ENCODE assay signal across 16 mouse cellular contexts in genomic region chr11:76324207-76324606, GRCm38 (mm10).
DNase-seq lines count a peak whose midpoint lies in the region; ATAC-seq and TF ChIP-seq lines count a peak whose summit lies in the region.
"Had no signal": no experiment of that assay in that cellular context is flagged by ENCODE, and none has a peak within 500 bp of the region (broad histone marks: within the 10 kb centered on the region; RNA-seq: fewer than 3 reads in every experiment).

No protein-coding gene starts in this region.

- TF ChIP-seq CTCF in kidney, postnatal 0 days (IDR thresholded peaks at IDR 0.05; ENCODE audit: low read depth), result no peak
- no peak for TF ChIP-seq CTCF in embryonic fibroblast, embryonic 13.5 days (IDR thresholded peaks at IDR 0.05; ENCODE audit: borderline replicate concordance, insufficient read depth, low read length)

- H3K9me3 ChIP-seq in forebrain, embryonic 12.5 days, result 0 out of 2 replicates have a peak, but pooled peaks cover 3% of the 10 kb centered on the region
- no peaks in the 10 kb centered on the region for H3K9me3 ChIP-seq in forebrain, embryonic 15.5 days
- no peaks in the 10 kb centered on the region for H3K9me3 ChIP-seq in kidney, postnatal 0 days (replicated peaks; ENCODE audit: low read length)
- no peaks in the 10 kb centered on the region for H3K9me3 ChIP-seq in limb, embryonic 15.5 days
- H3K9me3 ChIP-seq: liver, embryonic 13.5 days had no signal

- ATAC-seq in forebrain, embryonic 12.5 days (ENCODE audit: low FRiP score), result no peak
- no peak for ATAC-seq in forebrain, embryonic 15.5 days (replicated peaks)
- ATAC-seq in kidney, postnatal 0 days (replicated peaks; ENCODE audit: low FRiP score, low read depth), result no peak
- no peak for ATAC-seq in limb, embryonic 15.5 days (ENCODE audit: insufficient number of reproducible peaks, low FRiP score, low TSS enrichment, low read depth)
- ATAC-seq: forebrain, embryonic 16.5 days had no signal

- peaks cover 8% of the 10 kb centered on the region for H3K36me3 ChIP-seq in forebrain, embryonic 12.5 days (replicated peaks)
- H3K36me3 ChIP-seq in forebrain, embryonic 15.5 days, result no peaks in the 10 kb centered on the region
- 0 out of 2 replicates have a peak, but pooled peaks cover 3% of the 10 kb centered on the region for H3K36me3 ChIP-seq in kidney, postnatal 0 days (ENCODE audit: insufficient read depth, low read length)
- H3K36me3 ChIP-seq in limb, embryonic 15.5 days, result no peaks in the 10 kb centered on the region
- H3K36me3 ChIP-seq: liver, embryonic 13.5 days had no signal

- peaks cover 52% of the 10 kb centered on the region for H3K4me1 ChIP-seq in forebrain, embryonic 12.5 days
- H3K4me1 ChIP-seq in forebrain, embryonic 15.5 days, result peaks cover 32% of the 10 kb centered on the region
- peaks cover 33% of the 10 kb centered on the region for H3K4me1 ChIP-seq in kidney, postnatal 0 days (replicated peaks; ENCODE audit: insufficient read depth, low read length)
- H3K4me1 ChIP-seq in embryonic fibroblast, embryonic 13.5 days (ENCODE audit: control insufficient read depth, insufficient read depth, low read length), result peaks cover 39% of the 10 kb centered on the region
- H3K4me1 ChIP-seq in limb, embryonic 15.5 days, result peaks cover 94% of the 10 kb centered on the region

- H3K9ac ChIP-seq in forebrain, embryonic 12.5 days, result no peak overlapping the region
- no peak overlapping the region for H3K9ac ChIP-seq in forebrain, embryonic 15.5 days (replicated peaks)
- H3K9ac ChIP-seq in kidney, postnatal 0 days (ENCODE audit: low read depth, low read length), result no peak overlapping the region
- H3K9ac ChIP-seq in limb, embryonic 15.5 days, result no peak overlapping the region
- H3K9ac ChIP-seq: hindbrain, embryonic 14.5 days; liver, embryonic 13.5 days had no signal

- peak overlapping the region; percentile 66 for H3K27ac ChIP-seq in forebrain, embryonic 12.5 days
- H3K27ac ChIP-seq in forebrain, embryonic 15.5 days (replicated peaks), result no peak overlapping the region
- H3K27ac ChIP-seq in kidney, postnatal 0 days, result peak overlapping the region; percentile 15; the same call in 1 of the 2 replicates
- H3K27ac ChIP-seq in embryonic fibroblast, embryonic 13.5 days (ENCODE audit: insufficient read depth, low read length), result peak overlapping the region; percentile 94
- H3K27ac ChIP-seq in limb, embryonic 15.5 days, result peak overlapping the region; percentile 58
- H3K27ac ChIP-seq: hindbrain, embryonic 14.5 days; liver, embryonic 13.5 days had no signal

- H3K4me3 ChIP-seq in forebrain, embryonic 12.5 days (replicated peaks), result no peak overlapping the region
- no peak overlapping the region for H3K4me3 ChIP-seq in forebrain, embryonic 15.5 days
- no peak overlapping the region for H3K4me3 ChIP-seq in kidney, postnatal 0 days (replicated peaks; ENCODE audit: low read depth, low read length)
- H3K4me3 ChIP-seq in embryonic fibroblast, embryonic 13.5 days (ENCODE audit: insufficient read depth, low read length), result no peak overlapping the region
- no peak overlapping the region for H3K4me3 ChIP-seq in limb, embryonic 15.5 days
- H3K4me3 ChIP-seq: liver, embryonic 13.5 days had no signal

- DNase-seq in kidney, postnatal 0 days (ENCODE audit: low spot score), result no peak
- no peak for DNase-seq in kidney, postnatal 10 days
- DNase-seq in spleen, adult 18-20 months, result no peak
- DNase-seq in spleen, postnatal 4 days (ENCODE audit: low spot score in 2 of 2), result no peak
- DNase-seq: adrenal gland, postnatal 25 days; cerebellum, postnatal 25 days; gastrocnemius, postnatal 25 days; kidney, adult 8-10 months; liver, embryonic 13.5 days; right cerebral cortex, adult 18-20 months had no signal

- no peaks in the 10 kb centered on the region for H3K27me3 ChIP-seq in forebrain, embryonic 12.5 days
- no peaks in the 10 kb centered on the region for H3K27me3 ChIP-seq in forebrain, embryonic 15.5 days
- H3K27me3 ChIP-seq in kidney, postnatal 0 days (ENCODE audit: insufficient read depth, low read length), result no peaks in the 10 kb centered on the region
- H3K27me3 ChIP-seq in limb, embryonic 15.5 days, result no peaks in the 10 kb centered on the region
- H3K27me3 ChIP-seq: liver, embryonic 13.5 days had no signal

- no peak for TF ChIP-seq POLR2A in embryonic fibroblast, embryonic 13.5 days (IDR thresholded peaks at IDR 0.05; ENCODE audit: low read depth, low read length)

- H3K4me2 ChIP-seq in forebrain, embryonic 12.5 days, result no peak overlapping the region
- H3K4me2 ChIP-seq in forebrain, embryonic 15.5 days (replicated peaks), result no peak overlapping the region
- no peak overlapping the region for H3K4me2 ChIP-seq in kidney, postnatal 0 days (ENCODE audit: low read length)
- H3K4me2 ChIP-seq in limb, embryonic 15.5 days, result peak overlapping the region; percentile 1; the same call in 1 of the 2 replicates
- H3K4me2 ChIP-seq: hindbrain, embryonic 14.5 days; liver, embryonic 13.5 days had no signal

- 22% methylated on average over 9 of the region's 9 CpGs for whole genome bisulfite sequencing in forebrain, embryonic 12.5 days
- WGBS in forebrain, embryonic 15.5 days, result 16% methylated on average over 9 of the region's 9 CpGs
- WGBS in kidney, postnatal 0 days, result 48% methylated on average over 9 of the region's 9 CpGs
- WGBS in limb, embryonic 15.5 days, result 17% methylated on average over 9 of the region's 9 CpGs
